Mouse (Mus musculus): Measurements from ENCODE around the gene Dnal1.

GRCm38 (mm10) chr12:84176126-84176769, 62.1 kb downstream of the Dnal1 start:
- no peak for TF ChIP-seq CTCF (IDR thresholded peaks at IDR 0.05; ENCODE audit: low read depth, low read length)
- TF ChIP-seq GATA2 (IDR thresholded peaks at IDR 0.05; ENCODE audit: borderline replicate concordance, low read depth, low read length): no peak
- no peak for TF ChIP-seq GATA1 (IDR thresholded peaks at IDR 0.05; ENCODE audit: borderline replicate concordance, low read length)
- TF ChIP-seq TAL1 (conservative IDR thresholded peaks at IDR 0.05; ENCODE audit: low read depth, low read length): no peak
- no peak for TF ChIP-seq POLR2AphosphoS5 (IDR thresholded peaks at IDR 0.05; ENCODE audit: insufficient replicate concordance, low read depth, low read length)

All from G1E (cell line).